Mouse (Mus musculus) lung, postnatal 0 days (tissue): ENCODE measurements around the gene Fkbp11.

Experiments used
- CTCF ChIP-seq: IDR thresholded peaks from 2 replicates; pipeline ENCODE4 v1.5.1; 2016; ENCODE audit warnings: antibody characterized with exemption, mild to moderate bottlenecking
- EP300 ChIP-seq: IDR thresholded peaks from 2 replicates; pipeline ENCODE4 v1.6.1; 2016; ENCODE audit warnings: antibody characterized with exemption, mild to moderate bottlenecking, control low read depth

DNA sequence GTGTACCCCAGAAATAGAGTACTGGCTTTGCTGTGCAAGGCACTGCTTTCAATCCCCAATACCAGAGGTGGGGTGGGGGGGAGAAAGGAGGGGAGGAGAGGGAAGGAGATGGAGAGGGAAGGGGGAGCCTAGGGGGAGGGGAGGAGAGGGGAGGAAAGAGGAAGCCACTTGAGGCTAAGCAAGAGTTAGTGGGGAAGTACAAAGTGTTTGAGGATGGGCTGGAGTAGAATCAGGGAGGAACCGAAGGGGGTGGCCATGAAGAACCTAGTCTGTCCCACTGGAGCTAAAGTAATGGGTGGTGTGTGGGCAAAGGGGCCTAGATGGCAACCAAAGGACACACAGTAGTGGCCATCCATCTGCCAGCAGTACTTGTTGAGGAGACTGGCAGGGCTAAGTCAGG lies 44.3 kb downstream of the Fkbp11 start:
- TF ChIP-seq CTCF (no peak), EP300 (no peak)
